Mouse (Mus musculus) lung, embryonic 14.5 days (tissue): ENCODE measurements around the gene Fcgr3. TPM values are rescaled to one million over a fixed set of nuclear protein-coding genes. Genes with fewer than 3 reads are reported as not detected.

Experiments
- ATAC-seq: fragments of 200-750 bp; cut with Nextera tagmentation; 2 replicates; pipeline ENCODE4 v1.8.0; 2017; ENCODE audit warnings: mild to moderate bottlenecking, moderate TSS enrichment, moderate library complexity; ENCODE audit not compliant: insufficient read depth
- DNase-seq: peaks from one replicate; pipeline ENCODE4 v3.0.0-alpha.2; 2015
- H3K27ac ChIP-seq: fragments of 300-500 bp; sonication (generic); 2 replicates; pipeline ENCODE4 v1.5.1; 2014; ENCODE audit warnings: low read depth, mild to moderate bottlenecking, moderate library complexity
- H3K27me3 ChIP-seq: fragments of 300-500 bp; sonication (generic); 2 replicates; pipeline ENCODE4 v1.6.1; 2014; ENCODE audit warnings: low read length, control low read depth; ENCODE audit not compliant: insufficient read depth
- H3K36me3 ChIP-seq: fragments of 300-500 bp; sonication (generic); 2 replicates; pipeline ENCODE4 v1.6.1; 2014; ENCODE audit warnings: control low read depth; ENCODE audit not compliant: insufficient read depth
- H3K4me1 ChIP-seq: fragments of 300-500 bp; sonication (generic); 2 replicates; pipeline ENCODE4 v1.6.1; 2014; ENCODE audit warnings: antibody characterized with exemption, control low read depth; ENCODE audit not compliant: insufficient read depth
- H3K4me2 ChIP-seq: fragments of 300-500 bp; sonication (generic); 2 replicates; pipeline ENCODE4 v1.6.1; 2014; ENCODE audit warnings: mild to moderate bottlenecking
- H3K4me3 ChIP-seq: fragments of 300-500 bp; sonication (generic); 2 replicates; pipeline ENCODE4 v1.5.1; 2014; ENCODE audit warnings: low read depth, low read length
- H3K9ac ChIP-seq: fragments of 300-500 bp; sonication (generic); 2 replicates; pipeline ENCODE4 v1.6.1; 2014
- H3K9me3 ChIP-seq: fragments of 300-500 bp; sonication (generic); 2 replicates; pipeline ENCODE4 v1.6.1; 2016; ENCODE audit warnings: low read depth, low read length, control low read depth
- CTCF ChIP-seq: IDR thresholded peaks from 2 replicates; pipeline ENCODE4 v1.5.1; 2016; ENCODE audit warnings: antibody characterized with exemption, low read depth
- WGBS: fragments of 180-500 bp; shearing (Covaris S2); extraction: QIAGEN DNeasy Blood & Tissue Kit; methylation state at CpG from one replicate; pipeline ENCODE4 v1.1.7; 2014; 5-methylcytosine and 5-hydroxymethylcytosine counted together
- polyA plus RNA-seq: library from polyadenylated mRNA; unstranded; fragments of >200 nt; fragmentation: Nextera tagmentation; extraction: Ambion mirVana; gene quantifications from 2 replicates; pipeline ENCODE4 v1.2.1, GENCODE M21; 2014

Fcgr3 gene
- polyA plus RNA-seq, 1 experiment from 2014 or later, result 10.8 TPM

DNA sequence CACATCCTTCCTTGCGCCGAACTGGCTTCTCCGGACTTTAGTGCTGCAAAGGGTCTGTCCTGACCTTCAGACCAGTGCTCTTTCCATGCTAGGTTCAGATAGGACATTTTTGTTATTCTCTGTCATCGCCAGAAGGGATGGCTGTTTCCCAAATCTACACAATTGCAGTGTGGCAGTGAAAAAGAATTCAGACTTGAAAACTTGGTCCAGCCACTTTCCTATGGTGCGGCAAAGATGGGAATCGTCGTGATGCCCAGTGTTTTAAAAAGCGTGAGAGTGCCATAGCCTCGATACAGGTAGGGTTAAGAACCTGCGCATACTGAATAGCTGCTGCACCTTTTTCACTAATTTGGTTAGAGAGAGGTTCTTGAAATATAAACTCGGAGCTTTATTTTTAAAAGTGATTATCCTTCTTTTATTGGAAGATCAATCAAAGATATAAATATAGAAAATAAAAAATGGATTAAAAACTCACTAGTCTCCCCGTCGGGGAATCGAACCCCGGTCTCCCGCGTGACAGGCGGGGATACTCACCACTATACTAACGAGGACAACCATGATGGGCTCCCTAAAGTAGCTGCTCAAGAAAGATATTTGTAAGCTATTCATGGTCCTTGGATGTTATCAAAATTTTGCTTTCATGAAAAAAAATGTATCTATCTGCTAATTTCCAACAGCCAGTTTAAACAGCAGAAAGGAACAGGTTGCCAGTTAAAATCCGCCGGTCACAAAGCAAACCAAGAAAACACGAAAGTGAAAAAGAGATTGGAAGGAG lies 28.0 kb downstream of the Fcgr3 start:
- DNase-seq (peak; percentile 95), ATAC-seq (peak; percentile 55)
- Histone ChIP-seq H3K27ac (no peak overlapping the region), H3K9me3 (no peaks in the 10 kb centered on the region), H3K4me2 (peak overlapping the region; percentile 55), H3K4me3 (peak overlapping the region; percentile 27), H3K36me3 (no peaks in the 10 kb centered on the region), H3K9ac (no peak overlapping the region), H3K4me1 (no peaks in the 10 kb centered on the region), H3K27me3 (no peaks in the 10 kb centered on the region; the same call in 1 of the 2 replicates)
- TF ChIP-seq CTCF, result 0 out of 2 replicates have a peak, but pooled peaks have one; percentile 7
- whole genome bisulfite sequencing, result 4% methylated on average over 22 of the region's 22 CpGs

DNA sequence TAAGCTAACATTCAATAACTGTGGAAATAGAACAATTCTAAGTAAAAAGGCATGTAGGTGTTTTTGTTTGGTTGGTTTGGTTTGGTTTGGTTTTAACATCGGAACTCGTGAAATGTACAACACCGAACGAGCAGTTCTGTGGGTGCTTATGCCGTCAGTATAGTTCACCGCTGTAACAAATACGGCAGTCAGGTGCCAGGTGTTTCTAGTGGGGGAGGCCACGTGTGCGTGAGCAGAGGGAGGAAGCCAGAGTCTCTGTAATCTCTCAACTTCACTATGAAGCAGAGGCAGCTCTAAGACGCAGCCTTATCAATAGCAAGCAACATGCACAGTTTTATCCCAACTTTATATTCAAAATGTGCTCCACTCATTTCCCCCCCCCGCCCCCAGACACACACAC lies 29.1 kb downstream of the Fcgr3 start:
- Histone ChIP-seq H3K9ac (no peak overlapping the region), H3K4me2 (peak overlapping the region; percentile 94), H3K27me3 (no peaks in the 10 kb centered on the region; the same call in none of the 2 replicates), H3K36me3 (no peaks in the 10 kb centered on the region), H3K4me1 (no peaks in the 10 kb centered on the region), H3K27ac (no peak overlapping the region), H3K4me3 (peak overlapping the region; percentile 59; the same call in 1 of the 2 replicates), H3K9me3 (no peaks in the 10 kb centered on the region; the same call in 1 of the 2 replicates)
- DNase-seq (no peak), ATAC-seq (no peak)
- 48% methylated on average over 11 of the region's 11 CpGs for WGBS
- no peak for TF ChIP-seq CTCF

DNA sequence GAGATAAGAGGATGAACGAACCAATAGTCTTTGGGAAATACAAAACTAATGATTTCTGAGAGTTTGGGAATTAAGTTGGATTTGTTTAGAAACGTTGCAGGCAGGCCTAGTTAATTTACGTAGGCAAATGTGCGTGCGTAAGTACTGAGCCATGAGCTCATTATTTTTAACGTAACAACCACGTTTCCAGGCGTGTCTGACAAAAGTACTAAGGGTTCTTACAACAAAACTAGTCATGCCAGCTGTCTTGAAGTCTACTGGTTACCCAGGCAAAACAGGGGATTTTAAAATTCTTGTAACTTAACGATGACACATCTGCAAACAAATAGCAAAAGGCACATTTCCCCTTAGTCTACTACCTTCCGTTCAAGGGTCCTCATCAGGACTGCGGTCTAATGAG lies 30.5 kb downstream of the Fcgr3 start:
- no peaks in the 10 kb centered on the region for H3K36me3 ChIP-seq
- no peaks in the 10 kb centered on the region; the same call in 1 of the 2 replicates for H3K9me3 ChIP-seq
- peak overlapping the region; percentile 59 for H3K4me3 ChIP-seq
- no peak overlapping the region for H3K27ac ChIP-seq
- no peaks in the 10 kb centered on the region; the same call in none of the 2 replicates for H3K27me3 ChIP-seq
- no peaks in the 10 kb centered on the region for H3K4me1 ChIP-seq
- DNase-seq (peak; percentile 60), ATAC-seq (no peak)
- TF ChIP-seq CTCF, result no peak
- WGBS, result 9% methylated on average over 11 of the region's 11 CpGs
- H3K4me2 ChIP-seq, result peak overlapping the region; percentile 94
- no peak overlapping the region for H3K9ac ChIP-seq

GRCm38 (mm10) chr1:171033756-171034155 lies 31.0 kb downstream of the Fcgr3 start:
- DNase-seq (peak; percentile 95), ATAC-seq (peak; percentile 87)
- Histone ChIP-seq H3K4me3 (peak overlapping the region; percentile 59), H3K4me1 (no peaks in the 10 kb centered on the region), H3K27ac (no peak overlapping the region), H3K4me2 (peak overlapping the region; percentile 94), H3K9ac (peak overlapping the region; percentile 38), H3K36me3 (no peaks in the 10 kb centered on the region), H3K9me3 (no peaks in the 10 kb centered on the region; the same call in 1 of the 2 replicates), H3K27me3 (no peaks in the 10 kb centered on the region; the same call in none of the 2 replicates)
- no peak for TF ChIP-seq CTCF
- under 1% methylated on average over 20 of the region's 20 CpGs for WGBS

DNA sequence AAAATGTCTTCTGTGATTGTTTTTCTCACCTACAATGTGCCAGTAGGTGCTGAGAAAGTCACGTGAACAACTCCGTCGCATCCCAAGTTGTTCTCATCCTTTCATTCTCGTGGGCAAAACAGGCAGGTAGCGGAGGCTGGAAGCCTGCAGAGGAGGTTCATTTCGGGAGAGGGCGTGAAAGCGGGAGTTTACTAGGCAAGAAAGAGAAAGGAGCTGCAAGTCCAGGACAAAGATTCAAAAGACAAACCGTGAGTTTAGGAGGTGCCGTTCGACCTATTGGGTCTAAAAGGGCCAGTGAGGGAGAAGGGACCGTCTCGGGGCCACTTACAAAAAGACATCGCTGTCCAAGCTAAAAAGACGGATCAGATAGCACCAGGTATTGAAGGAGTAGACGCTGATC lies 31.5 kb downstream of the Fcgr3 start:
- no peak for ATAC-seq
- WGBS, result under 1% methylated on average over 16 of the region's 16 CpGs
- Histone ChIP-seq H3K4me2 (peak overlapping the region; percentile 94), H3K36me3 (no peaks in the 10 kb centered on the region), H3K4me1 (no peaks in the 10 kb centered on the region), H3K27ac (no peak overlapping the region), H3K27me3 (no peaks in the 10 kb centered on the region; the same call in none of the 2 replicates), H3K9ac (peak overlapping the region; percentile 38), H3K9me3 (no peaks in the 10 kb centered on the region; the same call in 1 of the 2 replicates), H3K4me3 (peak overlapping the region; percentile 59)
- TF ChIP-seq CTCF, result no peak
- DNase-seq, result peak; percentile 41

DNA sequence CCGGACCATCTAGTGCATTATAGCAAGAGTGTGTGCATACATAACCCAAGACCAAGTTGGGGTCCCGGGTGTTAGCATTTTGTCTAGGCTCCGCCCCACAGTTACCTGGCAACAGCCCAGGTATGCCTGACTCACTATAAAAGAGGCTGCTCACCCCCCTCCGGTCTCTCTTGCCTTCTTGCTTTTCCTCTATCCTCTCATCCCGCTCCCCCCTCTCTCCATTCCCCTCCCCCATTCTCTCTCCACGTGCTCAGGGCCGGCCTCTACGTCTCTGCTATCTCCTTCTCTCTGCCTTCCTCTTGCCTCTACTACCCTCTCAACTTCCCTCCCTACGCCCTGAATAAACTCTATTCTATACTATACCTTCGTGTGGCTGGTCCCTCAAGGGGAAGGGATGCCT lies 32.0 kb downstream of the Fcgr3 start:
- Histone ChIP-seq H3K4me3 (peak overlapping the region; percentile 59), H3K36me3 (no peaks in the 10 kb centered on the region), H3K4me1 (no peaks in the 10 kb centered on the region), H3K9ac (peak overlapping the region; percentile 38; the same call in 1 of the 2 replicates), H3K9me3 (no peaks in the 10 kb centered on the region; the same call in 1 of the 2 replicates), H3K4me2 (peak overlapping the region; percentile 94), H3K27me3 (no peaks in the 10 kb centered on the region; the same call in none of the 2 replicates), H3K27ac (no peak overlapping the region)
- no peak for TF ChIP-seq CTCF
- DNase-seq, result peak; percentile 34
- WGBS, result 3% methylated on average over 10 of the region's 10 CpGs
- ATAC-seq, result no peak

DNA sequence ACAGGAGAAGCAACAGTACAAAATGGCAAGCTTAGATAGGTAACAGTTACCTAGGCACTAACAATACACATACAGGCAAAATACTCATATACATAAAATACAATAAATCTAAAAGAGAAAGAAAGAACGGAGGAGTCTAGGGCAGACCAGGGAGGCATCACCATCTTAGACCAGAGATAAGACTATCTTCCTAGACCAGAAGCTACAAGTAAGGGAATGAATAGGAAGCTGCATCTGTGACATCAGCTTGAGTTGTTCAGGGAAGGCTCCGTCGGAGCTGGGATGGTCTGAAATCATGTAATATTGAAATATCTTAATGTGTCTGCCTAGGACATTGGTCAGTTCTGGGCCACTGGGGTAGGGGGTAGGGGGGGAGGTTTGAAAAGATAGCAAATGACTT lies 33.0 kb downstream of the Fcgr3 start:
- no peak for TF ChIP-seq CTCF
- H3K27ac ChIP-seq, result no peak overlapping the region
- H3K4me3 ChIP-seq, result no peak overlapping the region
- H3K36me3 ChIP-seq, result no peaks in the 10 kb centered on the region
- H3K9me3 ChIP-seq, result no peaks in the 10 kb centered on the region; the same call in 1 of the 2 replicates
- no peaks in the 10 kb centered on the region; the same call in none of the 2 replicates for H3K27me3 ChIP-seq
- no peak overlapping the region for H3K4me2 ChIP-seq
- no peaks in the 10 kb centered on the region for H3K4me1 ChIP-seq
- 83% methylated on average over 3 of the region's 3 CpGs for WGBS
- no peak overlapping the region for H3K9ac ChIP-seq
- DNase-seq (no peak), ATAC-seq (no peak)
